ENCODE assay signal across 26 mouse cellular contexts in genomic region chr13:56362646-56363045, GRCm38 (mm10).
DNase-seq lines count a peak whose midpoint lies in the region; ATAC-seq and TF ChIP-seq lines count a peak whose summit lies in the region.
"Had no signal": no experiment of that assay in that cellular context is flagged by ENCODE, and none has a peak within 500 bp of the region (broad histone marks: within the 10 kb centered on the region; RNA-seq: fewer than 3 reads in every experiment).

No protein-coding gene starts in this region.

- H3K36me3 ChIP-seq in stomach, postnatal 0 days (ENCODE audit: control insufficient read depth, insufficient read depth, low read length) = no peaks in the 10 kb centered on the region
- H3K36me3 ChIP-seq in hindbrain, embryonic 16.5 days (ENCODE audit: control insufficient read depth, insufficient read depth, low read length) = no peaks in the 10 kb centered on the region
- H3K36me3 ChIP-seq in heart, embryonic 12.5 days = no peaks in the 10 kb centered on the region
- H3K36me3 ChIP-seq: hindbrain, embryonic 13.5 days; kidney, embryonic 15.5 days; lung, embryonic 15.5 days; neural tube, embryonic 13.5 days; stomach, embryonic 15.5 days had no signal

- DNase-seq in embryo, embryonic 10 days (ENCODE audit: low spot score) = peak; percentile 32
- no peak for DNase-seq in embryo, embryonic 10.5 days (ENCODE audit: low spot score)
- peak; percentile 41 for DNase-seq in lung, postnatal 10 days
- DNase-seq in lung, adult 18-20 months = no peak
- DNase-seq in ZHBTc4 (ENCODE audit: low read depth, low spot score) = peak; percentile 88
- peak; percentile 29 for DNase-seq in stomach, postnatal 0 days (ENCODE audit: low spot score)
- DNase-seq: cerebellum, adult 18-20 months; cerebellum, postnatal 14 days; gastrocnemius, postnatal 25 days; heart, adult 2 months; kidney, adult 11 months; kidney, postnatal 36 days; layer of hippocampus, postnatal 36 days; lung, postnatal 4 days; right cerebral cortex, adult 18-20 months; right cerebral cortex, postnatal 4 days had no signal

- no peak for TF ChIP-seq EP300 in stomach, postnatal 0 days (optimal IDR thresholded peaks at IDR 0.05)

- no peak for TF ChIP-seq CTCF in stomach, postnatal 0 days (IDR thresholded peaks at IDR 0.05; ENCODE audit: low read depth)

- H3K27me3 ChIP-seq in stomach, postnatal 0 days (ENCODE audit: control insufficient read depth, insufficient read depth, low read length) = no peaks in the 10 kb centered on the region
- no peaks in the 10 kb centered on the region for H3K27me3 ChIP-seq in hindbrain, embryonic 16.5 days (replicated peaks; ENCODE audit: control insufficient read depth, insufficient read depth, low read length)
- H3K27me3 ChIP-seq in heart, embryonic 12.5 days (replicated peaks) = peaks cover 6% of the 10 kb centered on the region; the same call in 1 of the 2 replicates
- H3K27me3 ChIP-seq: hindbrain, embryonic 13.5 days; lung, embryonic 15.5 days; neural tube, embryonic 13.5 days; stomach, embryonic 15.5 days had no signal

- no peaks in the 10 kb centered on the region for H3K9me3 ChIP-seq in stomach, postnatal 0 days (ENCODE audit: control insufficient read depth, low read length)
- H3K9me3 ChIP-seq in hindbrain, embryonic 16.5 days (ENCODE audit: control insufficient read depth, low read length) = no peaks in the 10 kb centered on the region
- no peaks in the 10 kb centered on the region for H3K9me3 ChIP-seq in heart, embryonic 12.5 days (replicated peaks)
- H3K9me3 ChIP-seq: hindbrain, embryonic 13.5 days; kidney, embryonic 15.5 days; lung, embryonic 15.5 days; neural tube, embryonic 13.5 days; stomach, embryonic 15.5 days had no signal

- 46% methylated on average over 13 of the region's 13 CpGs for WGBS in stomach, postnatal 0 days
- 46% methylated on average over 13 of the region's 13 CpGs for WGBS in hindbrain, embryonic 16.5 days
- WGBS in heart, embryonic 12.5 days = 27% methylated on average over 13 of the region's 13 CpGs

- H3K27ac ChIP-seq in stomach, postnatal 0 days (replicated peaks) = no peak overlapping the region
- no peak overlapping the region for H3K27ac ChIP-seq in hindbrain, embryonic 16.5 days (ENCODE audit: low read depth, low read length)
- no peak overlapping the region for H3K27ac ChIP-seq in heart, embryonic 12.5 days (ENCODE audit: poor library complexity, severe bottlenecking)
- H3K27ac ChIP-seq: heart, adult 2 months; hindbrain, embryonic 13.5 days; kidney, embryonic 15.5 days; lung, embryonic 15.5 days; neural tube, embryonic 13.5 days; stomach, embryonic 15.5 days had no signal

- H3K4me1 ChIP-seq in stomach, postnatal 0 days (replicated peaks; ENCODE audit: control insufficient read depth, insufficient read depth) = no peaks in the 10 kb centered on the region; the same call in none of the 2 replicates
- H3K4me1 ChIP-seq in hindbrain, embryonic 16.5 days (ENCODE audit: control insufficient read depth, insufficient read depth, low read depth, low read length) = no peaks in the 10 kb centered on the region
- H3K4me1 ChIP-seq in heart, embryonic 12.5 days (replicated peaks) = no peaks in the 10 kb centered on the region
- H3K4me1 ChIP-seq: hindbrain, embryonic 13.5 days; kidney, embryonic 15.5 days; lung, embryonic 15.5 days; neural tube, embryonic 13.5 days; stomach, embryonic 15.5 days had no signal

- no peak overlapping the region for H3K9ac ChIP-seq in stomach, postnatal 0 days (ENCODE audit: low read length)
- no peak overlapping the region for H3K9ac ChIP-seq in hindbrain, embryonic 16.5 days (ENCODE audit: low read depth, low read length)
- no peak overlapping the region for H3K9ac ChIP-seq in heart, embryonic 12.5 days
- H3K9ac ChIP-seq: hindbrain, embryonic 13.5 days; kidney, embryonic 15.5 days; lung, embryonic 15.5 days; neural tube, embryonic 13.5 days; stomach, embryonic 15.5 days had no signal

- H3K4me2 ChIP-seq in stomach, postnatal 0 days (replicated peaks; ENCODE audit: low read depth) = no peak overlapping the region
- no peak overlapping the region for H3K4me2 ChIP-seq in hindbrain, embryonic 16.5 days (ENCODE audit: low read length)
- no peak overlapping the region for H3K4me2 ChIP-seq in heart, embryonic 12.5 days
- H3K4me2 ChIP-seq: hindbrain, embryonic 13.5 days; kidney, embryonic 15.5 days; liver, embryonic 11.5 days; lung, embryonic 15.5 days; neural tube, embryonic 13.5 days; stomach, embryonic 15.5 days had no signal

- no peak overlapping the region for H3K4me3 ChIP-seq in stomach, postnatal 0 days (ENCODE audit: low read depth, low read length)
- H3K4me3 ChIP-seq in hindbrain, embryonic 16.5 days (ENCODE audit: low read length) = no peak overlapping the region
- no peak overlapping the region for H3K4me3 ChIP-seq in heart, embryonic 12.5 days
- H3K4me3 ChIP-seq: heart, adult 2 months; hindbrain, embryonic 13.5 days; kidney, embryonic 15.5 days; lung, embryonic 15.5 days; myocyte; neural tube, embryonic 13.5 days; stomach, embryonic 15.5 days had no signal

- 0 out of 2 replicates have a peak, but pooled peaks have one; percentile 28 for ATAC-seq in stomach, postnatal 0 days (ENCODE audit: low FRiP score, low TSS enrichment)
- ATAC-seq in hindbrain, embryonic 16.5 days = no peak
- no peak for ATAC-seq in heart, embryonic 12.5 days (ENCODE audit: insufficient number of reproducible peaks, low FRiP score)
- ATAC-seq: midbrain, embryonic 16.5 days had no signal

Comparison
In these comparisons a context has a peak if more than half of its experiments do, and no peak if none do; other contexts are left out.
1. DNase-seq: peak in embryo, embryonic 10 days (single experiment), lung, postnatal 10 days (single experiment), ZHBTc4 (single experiment) and stomach, postnatal 0 days (single experiment); none in embryo, embryonic 10.5 days (single experiment) and lung, adult 18-20 months (0 of 2).